Mouse (Mus musculus): Measurements from ENCODE around the gene Kif16b. TPM values are rescaled to one million over a fixed set of nuclear protein-coding genes. Genes with fewer than 3 reads are reported as not detected.

Kif16b gene
- polyA plus RNA-seq, 1 experiment: 4.0 TPM

GRCm38 (mm10) chr2:142646863-142647262 lies 254.5 kb downstream of the Kif16b start:
- 78% methylated on average over 4 of the region's 4 CpGs for WGBS

GRCm38 (mm10) chr2:142641766-142642165 lies 259.6 kb downstream of the Kif16b start:
- Histone ChIP-seq H3K27ac (ENCODE audit: control insufficient read depth, insufficient read depth, low read depth, low read length, poor library complexity) (no peak overlapping the region), H3K4me1 (ENCODE audit: control insufficient read depth, insufficient read depth, low read length) (no peaks in the 10 kb centered on the region), H3K4me3 (replicated peaks; ENCODE audit: control insufficient read depth, low read depth, low read length) (no peak overlapping the region)
- no peak for TF ChIP-seq POLR2A (IDR thresholded peaks at IDR 0.05; ENCODE audit: borderline replicate concordance, control insufficient read depth, low read depth, low read length)
- no peak for TF ChIP-seq CTCF (IDR thresholded peaks at IDR 0.05; ENCODE audit: control insufficient read depth, insufficient read depth, low read length)
- 60% methylated on average over 2 of the region's 2 CpGs for WGBS

More at GRCm38 (mm10) chr2:142646863-142647262, 254.5 kb downstream of the Kif16b start:
- H3K4me3 ChIP-seq (replicated peaks; ENCODE audit: control insufficient read depth, low read depth, low read length): no peak overlapping the region
- H3K4me1 ChIP-seq (ENCODE audit: control insufficient read depth, insufficient read depth, low read length): no peaks in the 10 kb centered on the region
- TF ChIP-seq POLR2A (IDR thresholded peaks at IDR 0.05; ENCODE audit: borderline replicate concordance, control insufficient read depth, low read depth, low read length): no peak
- no peak for TF ChIP-seq CTCF (IDR thresholded peaks at IDR 0.05; ENCODE audit: control insufficient read depth, insufficient read depth, low read length)
- H3K27ac ChIP-seq (ENCODE audit: control insufficient read depth, insufficient read depth, low read depth, low read length, poor library complexity): no peak overlapping the region

- WGBS: 85% methylated on average over 7 of the region's 7 CpGs
- no peak overlapping the region for H3K4me3 ChIP-seq (replicated peaks; ENCODE audit: control insufficient read depth, low read depth, low read length)
- TF ChIP-seq POLR2A (IDR thresholded peaks at IDR 0.05; ENCODE audit: borderline replicate concordance, control insufficient read depth, low read depth, low read length) (no peak), CTCF (IDR thresholded peaks at IDR 0.05; ENCODE audit: control insufficient read depth, insufficient read depth, low read length) (no peak)
- H3K4me1 ChIP-seq (ENCODE audit: control insufficient read depth, insufficient read depth, low read length): no peaks in the 10 kb centered on the region
- no peak overlapping the region for H3K27ac ChIP-seq (ENCODE audit: control insufficient read depth, insufficient read depth, low read depth, low read length, poor library complexity)
These were observed 265.6 kb downstream of the Kif16b start for GRCm38 (mm10) chr2:142635606-142636304.

- no peak for TF ChIP-seq POLR2A (IDR thresholded peaks at IDR 0.05; ENCODE audit: borderline replicate concordance, control insufficient read depth, low read depth, low read length)
- no peak for TF ChIP-seq CTCF (IDR thresholded peaks at IDR 0.05; ENCODE audit: control insufficient read depth, insufficient read depth, low read length)
- H3K4me1 ChIP-seq (ENCODE audit: control insufficient read depth, insufficient read depth, low read length): no peaks in the 10 kb centered on the region
- 83% methylated on average over 6 of the region's 6 CpGs for WGBS
- H3K27ac ChIP-seq (ENCODE audit: control insufficient read depth, insufficient read depth, low read depth, low read length, poor library complexity): no peak overlapping the region
- no peak overlapping the region for H3K4me3 ChIP-seq (replicated peaks; ENCODE audit: control insufficient read depth, low read depth, low read length)
These were observed 267.3 kb downstream of the Kif16b start for GRCm38 (mm10) chr2:142633996-142634559.

- H3K4me3 ChIP-seq (replicated peaks; ENCODE audit: control insufficient read depth, low read depth, low read length): no peak overlapping the region
- H3K4me1 ChIP-seq (ENCODE audit: control insufficient read depth, insufficient read depth, low read length): no peaks in the 10 kb centered on the region
- no peak overlapping the region for H3K27ac ChIP-seq (ENCODE audit: control insufficient read depth, insufficient read depth, low read depth, low read length, poor library complexity)
- 79% methylated on average over 2 of the region's 2 CpGs for WGBS
- TF ChIP-seq POLR2A (IDR thresholded peaks at IDR 0.05; ENCODE audit: borderline replicate concordance, control insufficient read depth, low read depth, low read length): no peak
- TF ChIP-seq CTCF (IDR thresholded peaks at IDR 0.05; ENCODE audit: control insufficient read depth, insufficient read depth, low read length): no peak
These were observed 271.6 kb downstream of the Kif16b start for GRCm38 (mm10) chr2:142629523-142630312.

- TF ChIP-seq POLR2A (IDR thresholded peaks at IDR 0.05; ENCODE audit: borderline replicate concordance, control insufficient read depth, low read depth, low read length) (no peak), CTCF (IDR thresholded peaks at IDR 0.05; ENCODE audit: control insufficient read depth, insufficient read depth, low read length) (no peak)
- 80% methylated on average over 4 of the region's 4 CpGs for WGBS
- no peaks in the 10 kb centered on the region for H3K4me1 ChIP-seq (ENCODE audit: control insufficient read depth, insufficient read depth, low read length)
- no peak overlapping the region for H3K4me3 ChIP-seq (replicated peaks; ENCODE audit: control insufficient read depth, low read depth, low read length)
- no peak overlapping the region for H3K27ac ChIP-seq (ENCODE audit: control insufficient read depth, insufficient read depth, low read depth, low read length, poor library complexity)
These were observed 275.6 kb downstream of the Kif16b start for GRCm38 (mm10) chr2:142625756-142626155.

GRCm38 (mm10) chr2:142625101-142625500 lies 276.2 kb downstream of the Kif16b start:
- H3K4me1 ChIP-seq (ENCODE audit: control insufficient read depth, insufficient read depth, low read length): no peaks in the 10 kb centered on the region
- H3K27ac ChIP-seq (ENCODE audit: control insufficient read depth, insufficient read depth, low read depth, low read length, poor library complexity): no peak overlapping the region
- no peak for TF ChIP-seq POLR2A (IDR thresholded peaks at IDR 0.05; ENCODE audit: borderline replicate concordance, control insufficient read depth, low read depth, low read length)
- TF ChIP-seq CTCF (IDR thresholded peaks at IDR 0.05; ENCODE audit: control insufficient read depth, insufficient read depth, low read length): no peak
- no peak overlapping the region for H3K4me3 ChIP-seq (replicated peaks; ENCODE audit: control insufficient read depth, low read depth, low read length)
- 69% methylated on average over 3 of the region's 3 CpGs for WGBS

GRCm38 (mm10) chr2:142624254-142624653 lies 277.1 kb downstream of the Kif16b start:
- H3K27ac ChIP-seq (ENCODE audit: control insufficient read depth, insufficient read depth, low read depth, low read length, poor library complexity): no peak overlapping the region
- H3K4me1 ChIP-seq (ENCODE audit: control insufficient read depth, insufficient read depth, low read length): no peaks in the 10 kb centered on the region
- TF ChIP-seq CTCF (IDR thresholded peaks at IDR 0.05; ENCODE audit: control insufficient read depth, insufficient read depth, low read length) (no peak), POLR2A (IDR thresholded peaks at IDR 0.05; ENCODE audit: borderline replicate concordance, control insufficient read depth, low read depth, low read length) (no peak)
- H3K4me3 ChIP-seq (replicated peaks; ENCODE audit: control insufficient read depth, low read depth, low read length): no peak overlapping the region
- WGBS: 82% methylated on average over 2 of the region's 2 CpGs

Measured in bone marrow, adult 2 months (tissue).